8 mouse cellular contexts compared by ENCODE assay signal in the genomic region with DNA sequence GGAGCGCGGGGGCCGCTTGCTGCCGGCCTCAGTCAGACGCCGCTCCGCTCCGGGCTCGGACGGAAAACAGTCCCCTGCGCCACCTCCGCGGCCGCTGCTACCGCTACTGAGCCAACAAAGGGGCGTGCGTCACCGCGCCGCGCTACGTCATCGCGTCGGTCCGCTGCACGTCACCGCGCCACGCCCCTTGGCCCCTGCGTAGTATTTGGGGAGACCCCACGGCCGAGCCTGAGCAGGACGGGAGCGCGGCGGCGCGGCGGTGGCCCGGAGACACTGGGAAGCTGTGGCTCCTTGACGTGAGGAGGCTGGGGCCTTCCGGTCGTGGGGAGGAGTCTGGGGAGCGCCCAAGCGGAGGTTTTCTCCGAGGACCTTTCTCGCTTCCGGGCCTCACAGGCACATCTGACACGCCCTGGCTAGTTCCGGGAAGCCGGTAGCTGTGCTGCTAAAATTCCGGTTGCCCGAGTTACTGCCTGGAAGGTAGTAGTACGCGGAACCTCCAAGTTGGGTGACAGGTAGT. TPM values are rescaled to one million over a fixed set of nuclear protein-coding genes. Genes with fewer than 3 reads are reported as not detected.
DNase-seq lines count a peak whose midpoint lies in the region; ATAC-seq and TF ChIP-seq lines count a peak whose summit lies in the region.

Gene Arih1, minus strand, starts transcription at position 70 of the 517 bp plus-strand sequence.

- peaks cover 3% of the 10 kb centered on the region; the same call in 1 of the 2 replicates for H3K79me2 ChIP-seq in heart, adult 2 months (replicated peaks; ENCODE audit: control insufficient read depth, insufficient read depth, low read length)

- TF ChIP-seq CTCF in heart, adult 2 months (IDR thresholded peaks at IDR 0.05), result peak; percentile 13; the same call in 1 of the 2 replicates

- peak; percentile 70; the same call in 1 of the 2 replicates for TF ChIP-seq EP300 in heart, adult 2 months (IDR thresholded peaks at IDR 0.05; ENCODE audit: insufficient read depth, low read depth, low read length)

- H3K36me3 ChIP-seq in embryonic facial prominence, embryonic 14.5 days (ENCODE audit: control insufficient read depth, insufficient read depth, low read length), result no peaks in the 10 kb centered on the region
- peaks cover 17% of the 10 kb centered on the region for H3K36me3 ChIP-seq in heart, adult 2 months (ENCODE audit: control insufficient read depth, insufficient read depth, low read length)
- no peaks in the 10 kb centered on the region for H3K36me3 ChIP-seq in limb, embryonic 13.5 days
- no peaks in the 10 kb centered on the region for H3K36me3 ChIP-seq in midbrain, embryonic 16.5 days (ENCODE audit: control insufficient read depth, insufficient read depth, low read length)

- ATAC-seq in embryonic facial prominence, embryonic 14.5 days (ENCODE audit: low read depth), result peak; percentile 98
- ATAC-seq in limb, embryonic 13.5 days (ENCODE audit: low FRiP score, low read depth), result peak; percentile 98
- ATAC-seq in midbrain, embryonic 16.5 days, result peak; percentile 99

- DNase-seq in 3T3-L1 (ENCODE audit: low read depth, low spot score), result peak; percentile 97
- peak; percentile 98 to 99 for DNase-seq in adrenal gland, postnatal 4 days (ENCODE audit: low spot score in 2 of 2)
- peak; percentile 98 for DNase-seq in embryonic facial prominence, embryonic 14.5 days (ENCODE audit: low spot score)
- peak; percentile 100 for DNase-seq in heart, adult 2 months
- peak; percentile 98 for DNase-seq in kidney, adult 8-10 months
- peak; percentile 99 for DNase-seq in spleen, postnatal 10 days (ENCODE audit: low spot score in 2 of 2)

- peak within 1 kb of the TSS; percentile 98 for H3K9ac ChIP-seq in embryonic facial prominence, embryonic 14.5 days (ENCODE audit: low read depth, low read length)
- peak within 1 kb of the TSS; percentile 100 for H3K9ac ChIP-seq in heart, adult 2 months (ENCODE audit: low read depth, low read length)
- H3K9ac ChIP-seq in limb, embryonic 13.5 days, result peak within 1 kb of the TSS; percentile 99
- H3K9ac ChIP-seq in midbrain, embryonic 16.5 days (ENCODE audit: low read depth, low read length), result peak within 1 kb of the TSS; percentile 98

- 0% methylated on average over 37 of the region's 56 CpGs for WGBS in embryonic facial prominence, embryonic 14.5 days
- under 1% methylated on average over 56 of the region's 56 CpGs for WGBS in heart, adult 2 months
- WGBS in limb, embryonic 13.5 days, result 0% methylated on average over 51 of the region's 56 CpGs
- WGBS in midbrain, embryonic 16.5 days, result under 1% methylated on average over 51 of the region's 56 CpGs

- peak within 1 kb of the TSS; percentile 100 for H3K4me3 ChIP-seq in embryonic facial prominence, embryonic 14.5 days (ENCODE audit: low read depth, low read length)
- peak within 1 kb of the TSS; percentile 87 for H3K4me3 ChIP-seq in heart, adult 2 months
- H3K4me3 ChIP-seq in limb, embryonic 13.5 days, result peak within 1 kb of the TSS; percentile 100
- peak within 1 kb of the TSS; percentile 100 for H3K4me3 ChIP-seq in midbrain, embryonic 16.5 days (ENCODE audit: low read depth, low read length)

- peaks cover 15% of the 10 kb centered on the region; the same call in 1 of the 2 replicates for H3K4me1 ChIP-seq in embryonic facial prominence, embryonic 14.5 days (ENCODE audit: control insufficient read depth, insufficient read depth, low read length)
- H3K4me1 ChIP-seq in heart, adult 2 months (ENCODE audit: control insufficient read depth, insufficient read depth, low read length), result peaks cover 3% of the 10 kb centered on the region
- peaks cover 11% of the 10 kb centered on the region; the same call in 1 of the 2 replicates for H3K4me1 ChIP-seq in limb, embryonic 13.5 days
- peaks cover 24% of the 10 kb centered on the region for H3K4me1 ChIP-seq in midbrain, embryonic 16.5 days (ENCODE audit: control insufficient read depth, insufficient read depth, low read length)

- no peaks in the 10 kb centered on the region for H3K9me3 ChIP-seq in embryonic facial prominence, embryonic 14.5 days (ENCODE audit: control insufficient read depth, low read length)
- no peaks in the 10 kb centered on the region for H3K9me3 ChIP-seq in limb, embryonic 13.5 days
- no peaks in the 10 kb centered on the region for H3K9me3 ChIP-seq in midbrain, embryonic 16.5 days (replicated peaks; ENCODE audit: control insufficient read depth, low read length, poor library complexity, severe bottlenecking)

- peak; percentile 86 for TF ChIP-seq POLR2A in heart, adult 2 months (IDR thresholded peaks at IDR 0.05; ENCODE audit: insufficient read depth, low read depth, low read length)

- H3K27ac ChIP-seq in embryonic facial prominence, embryonic 14.5 days (replicated peaks; ENCODE audit: low read depth, low read length), result peak within 1 kb of the TSS; percentile 99
- peak within 1 kb of the TSS; percentile 94 for H3K27ac ChIP-seq in heart, adult 2 months
- H3K27ac ChIP-seq in limb, embryonic 13.5 days, result peak within 1 kb of the TSS; percentile 98
- peak within 1 kb of the TSS; percentile 99 for H3K27ac ChIP-seq in midbrain, embryonic 16.5 days (ENCODE audit: low read length)

- H3K4me2 ChIP-seq in embryonic facial prominence, embryonic 14.5 days (ENCODE audit: low read depth, low read length), result peak within 1 kb of the TSS; percentile 96
- peak within 1 kb of the TSS; percentile 82 for H3K4me2 ChIP-seq in limb, embryonic 13.5 days (replicated peaks)
- peak within 1 kb of the TSS; percentile 98 for H3K4me2 ChIP-seq in midbrain, embryonic 16.5 days (ENCODE audit: low read length)

- no peaks in the 10 kb centered on the region for H3K27me3 ChIP-seq in embryonic facial prominence, embryonic 14.5 days (replicated peaks; ENCODE audit: control insufficient read depth, insufficient read depth, low read length)
- H3K27me3 ChIP-seq in heart, adult 2 months (ENCODE audit: control insufficient read depth, insufficient read depth, low read length), result no peaks in the 10 kb centered on the region
- no peaks in the 10 kb centered on the region for H3K27me3 ChIP-seq in limb, embryonic 13.5 days
- H3K27me3 ChIP-seq in midbrain, embryonic 16.5 days (ENCODE audit: control insufficient read depth, insufficient read depth, low read depth, low read length), result no peaks in the 10 kb centered on the region

- intact Hi-C loops in heart, adult 2 months (cut with DNase I), result loop anchor here (1.0 to 10.0 kb wide), 5 partner anchors 62 to 171 kb away; partner anchors contain the start of genes Bbs4 and Pkm

RNA-seq across cellular contexts. Expression of gene Arih1, which starts in this region (rescaled TPM):
- total RNA-seq in adrenal gland, postnatal 4 days (2021), result 100 to 1,000 TPM; 101 to 113 TPM
- polyA plus RNA-seq in embryonic facial prominence, embryonic 14.5 days (2014; fragmentation: Nextera tagmentation; extraction: Ambion mirVana), result 15.5 and 16.7 TPM in 2 replicates
- 10 to 100 TPM; 79.2 to 88.7 TPM for total RNA-seq in heart, adult 2 months (2021)
- polyA plus RNA-seq in heart, adult 2 months (2012; rRNA removed), result 15.8 and 36.9 TPM in 2 replicates
- polyA plus RNA-seq in limb, embryonic 13.5 days (2015; fragmentation: Nextera tagmentation; extraction: Ambion mirVana), result 19.0 and 19.2 TPM in 2 replicates
- 14.3 and 17.1 TPM in 2 replicates for polyA plus RNA-seq in midbrain, embryonic 16.5 days (2015; fragmentation: Nextera tagmentation; extraction: Ambion mirVana)

Comparison
In these comparisons a context has a peak if more than half of its experiments do, and no peak if none do; other contexts are left out.
1. Peak in every context shown above with its lines: DNase-seq, ATAC-seq, H3K4me3 ChIP-seq and H3K27ac ChIP-seq.